Mouse (Mus musculus) hindbrain, embryonic 16.5 days (tissue): Measurements from ENCODE around the gene Abhd14b. TPM values are rescaled to one million over a fixed set of nuclear protein-coding genes. Genes with fewer than 3 reads are reported as not detected.

ENCODE experiments used
- ATAC-seq: fragments of 200-750 bp; cut with Nextera tagmentation; 2 replicates; pipeline ENCODE4 v1.8.0; 2017; ENCODE audit warnings: moderate TSS enrichment, moderate library complexity
- H3K27ac ChIP-seq: fragments of 300-500 bp; sonication (generic); 2 replicates; pipeline ENCODE4 v1.5.1; 2014; ENCODE audit warnings: low read depth, mild to moderate bottlenecking, control low read depth, low read length, moderate library complexity
- H3K27me3 ChIP-seq: fragments of 300-500 bp; sonication (generic); replicated peaks from 2 replicates; pipeline ENCODE4 v1.6.1; 2014; ENCODE audit warnings: low read length; ENCODE audit not compliant: control insufficient read depth, insufficient read depth
- H3K36me3 ChIP-seq: fragments of 300-500 bp; sonication (generic); 2 replicates; pipeline ENCODE4 v1.6.1; 2014; ENCODE audit warnings: mild to moderate bottlenecking, low read length, moderate library complexity, mixed read lengths; ENCODE audit not compliant: control insufficient read depth, insufficient read depth
- H3K4me1 ChIP-seq: fragments of 300-500 bp; sonication (generic); 2 replicates; pipeline ENCODE4 v1.6.1; 2014; ENCODE audit warnings: low read depth, low read length; ENCODE audit not compliant: control insufficient read depth, insufficient read depth
- H3K4me2 ChIP-seq: fragments of 300-500 bp; sonication (generic); 2 replicates; pipeline ENCODE4 v1.6.1; 2014; ENCODE audit warnings: mild to moderate bottlenecking, low read length, control low read depth, moderate library complexity
- H3K4me3 ChIP-seq: fragments of 300-500 bp; sonication (generic); 2 replicates; pipeline ENCODE4 v1.5.1; 2014; ENCODE audit warnings: mild to moderate bottlenecking, low read length, control low read depth, moderate library complexity
- H3K9ac ChIP-seq: fragments of 300-500 bp; sonication (generic); 2 replicates; pipeline ENCODE4 v1.6.1; 2014; ENCODE audit warnings: low read depth, mild to moderate bottlenecking, control low read depth, low read length, moderate library complexity
- H3K9me3 ChIP-seq: fragments of 300-500 bp; sonication (generic); 2 replicates; pipeline ENCODE4 v1.6.1; 2014; ENCODE audit warnings: mild to moderate bottlenecking, low read length, moderate library complexity; ENCODE audit not compliant: control insufficient read depth
- WGBS: fragments of 180-500 bp; shearing (Covaris S2); extraction: QIAGEN DNeasy Blood & Tissue Kit; methylation state at CpG from one replicate; pipeline ENCODE4 v1.1.7; 2014; 5-methylcytosine and 5-hydroxymethylcytosine counted together
- polyA plus RNA-seq: library from polyadenylated mRNA; unstranded; fragments of >200 nt; fragmentation: Nextera tagmentation; extraction: Ambion mirVana; gene quantifications from 2 replicates; pipeline ENCODE4 v1.2.1, GENCODE M21; 2015

Abhd14b gene
- polyA plus RNA-seq, 1 experiment from 2014 or later = 13.2 TPM

DNA sequence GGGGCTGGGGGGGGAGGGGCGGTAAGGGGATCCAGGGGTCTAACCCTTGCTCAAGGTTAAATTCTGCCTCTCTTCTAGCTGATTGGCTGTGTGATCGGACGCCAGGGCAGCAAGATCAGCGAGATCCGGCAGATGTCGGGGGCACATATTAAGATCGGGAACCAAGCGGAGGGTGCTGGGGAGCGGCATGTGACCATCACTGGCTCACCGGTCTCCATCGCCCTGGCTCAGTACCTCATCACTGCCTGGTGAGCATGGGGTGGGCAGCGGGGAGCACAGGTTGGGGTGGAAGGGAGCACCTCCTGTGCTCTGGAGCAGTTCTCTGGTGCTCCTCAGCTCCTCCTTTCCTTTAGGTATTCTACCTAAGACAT lies 15.2 kb downstream of the Abhd14b start:
- peaks cover 23% of the 10 kb centered on the region for H3K36me3 ChIP-seq
- WGBS = 86% methylated on average over 12 of the region's 12 CpGs
- ATAC-seq = no peak

GRCm38 (mm10) chr9:106463122-106464063 lies 16.1 kb downstream of the Abhd14b start:
- Histone ChIP-seq H3K4me2 (no peak overlapping the region), H3K9ac (peak overlapping the region; percentile 35; the same call in 1 of the 2 replicates), H3K4me3 (no peak overlapping the region), H3K27me3 (no peaks in the 10 kb centered on the region), H3K27ac (no peak overlapping the region), H3K9me3 (no peaks in the 10 kb centered on the region), H3K4me1 (peaks cover 23% of the 10 kb centered on the region), H3K36me3 (peaks cover 23% of the 10 kb centered on the region)
- ATAC-seq = no peak
- 73% methylated on average over 21 of the region's 21 CpGs for WGBS

More for the DNA sequence above, 15.2 kb downstream of the Abhd14b start:
- Histone ChIP-seq H3K9me3 (no peaks in the 10 kb centered on the region), H3K27ac (no peak overlapping the region), H3K4me3 (no peak overlapping the region), H3K4me2 (no peak overlapping the region), H3K4me1 (peaks cover 32% of the 10 kb centered on the region), H3K27me3 (no peaks in the 10 kb centered on the region), H3K9ac (no peak overlapping the region)

DNA sequence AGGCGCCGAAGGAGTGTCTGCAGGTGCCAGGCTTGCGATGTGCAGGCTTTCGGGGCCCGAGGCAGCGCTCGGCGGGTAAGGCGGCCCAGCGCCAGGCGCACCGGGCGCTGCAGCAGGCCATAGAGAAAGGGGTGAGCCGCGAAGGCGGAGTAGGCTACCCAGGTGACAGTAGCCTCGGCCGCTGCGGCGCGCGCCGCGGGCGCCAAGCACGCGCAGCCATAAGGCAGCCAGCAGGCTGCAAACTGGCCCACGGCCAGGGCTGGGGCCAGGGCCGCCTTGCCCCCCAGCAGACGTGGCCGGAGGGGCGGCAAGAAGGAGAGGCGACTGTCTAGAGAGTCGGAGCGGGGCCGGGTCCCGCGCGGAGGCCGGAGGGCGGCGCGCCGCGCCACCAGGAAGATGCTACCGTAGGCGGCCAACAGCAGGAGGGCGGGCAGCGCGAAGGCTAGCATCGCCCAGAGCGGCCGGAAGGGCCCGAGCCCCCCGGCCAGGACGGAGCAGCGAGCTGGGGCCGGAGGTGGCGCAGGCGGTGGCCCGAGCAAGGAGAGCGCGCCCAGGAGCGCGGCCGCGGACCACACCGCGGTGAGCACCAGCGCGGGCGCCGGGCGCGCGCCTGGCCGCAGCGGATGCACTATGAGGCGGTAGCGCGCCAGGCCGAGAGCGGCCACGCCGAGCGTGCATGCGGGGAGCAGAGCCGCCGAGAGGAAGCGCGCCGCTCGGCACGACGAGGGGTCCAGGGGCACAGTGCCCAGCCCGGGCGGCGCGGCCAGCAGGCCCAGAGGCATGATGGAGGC lies 17.7 kb downstream of the Abhd14b start:
- H3K27ac ChIP-seq = peak overlapping the region; percentile 93
- peaks cover 18% of the 10 kb centered on the region for H3K4me1 ChIP-seq

DNA sequence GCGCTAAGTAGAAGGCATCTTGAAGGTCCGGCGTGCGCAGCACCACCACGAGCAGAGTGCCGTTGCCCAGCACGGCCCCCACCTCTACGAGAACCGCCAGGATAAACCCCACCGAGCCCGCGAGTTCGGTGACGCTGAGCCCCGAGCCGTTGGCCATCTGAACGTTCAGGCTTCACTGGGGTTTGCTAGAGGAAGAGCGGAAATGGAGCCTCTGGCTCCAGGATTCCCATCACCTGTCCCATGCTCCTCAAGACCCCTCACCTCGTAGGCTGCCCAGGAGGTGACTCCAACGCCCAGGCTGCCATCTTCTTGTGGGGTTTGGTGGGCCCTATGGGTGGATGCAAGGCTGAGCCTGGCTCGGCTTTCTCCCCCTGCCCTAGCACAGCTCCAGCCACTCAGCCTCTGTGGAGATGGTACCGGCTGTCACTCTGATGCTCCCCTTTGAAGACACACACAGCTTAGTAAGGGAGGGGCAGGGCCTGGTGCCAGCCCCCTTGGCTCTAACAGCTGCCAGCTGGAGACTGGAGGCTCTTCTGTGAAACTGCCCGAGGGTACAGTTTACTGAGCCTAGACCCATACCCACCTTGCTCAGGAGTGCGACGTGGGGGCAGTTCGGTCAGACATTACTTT lies 18.4 kb downstream of the Abhd14b start, which contains the start of gene Gpr62:
Gene Gpr62, minus strand, starts transcription at position 368 of the 630 bp plus-strand sequence.
- Histone ChIP-seq H3K9ac (peak within 1 kb of the TSS; percentile 83), H3K4me2 (peak within 1 kb of the TSS; percentile 97), H3K9me3 (no peaks in the 10 kb centered on the region), H3K27me3 (no peaks in the 10 kb centered on the region), H3K4me1 (peaks cover 18% of the 10 kb centered on the region), H3K36me3 (peaks cover 20% of the 10 kb centered on the region), H3K27ac (peak within 1 kb of the TSS; percentile 93), H3K4me3 (peak within 1 kb of the TSS; percentile 57)
- 27% methylated on average over 19 of the region's 26 CpGs for WGBS
- ATAC-seq = peak; percentile 60

More for the DNA sequence above, 17.7 kb downstream of the Abhd14b start:
- Histone ChIP-seq H3K9me3 (no peaks in the 10 kb centered on the region), H3K4me2 (peak overlapping the region; percentile 97), H3K36me3 (peaks cover 23% of the 10 kb centered on the region), H3K4me3 (peak overlapping the region; percentile 57), H3K27me3 (no peaks in the 10 kb centered on the region), H3K9ac (peak overlapping the region; percentile 83)
- 2% methylated on average over 74 of the region's 99 CpGs for WGBS
- ATAC-seq = peak; percentile 84

DNA sequence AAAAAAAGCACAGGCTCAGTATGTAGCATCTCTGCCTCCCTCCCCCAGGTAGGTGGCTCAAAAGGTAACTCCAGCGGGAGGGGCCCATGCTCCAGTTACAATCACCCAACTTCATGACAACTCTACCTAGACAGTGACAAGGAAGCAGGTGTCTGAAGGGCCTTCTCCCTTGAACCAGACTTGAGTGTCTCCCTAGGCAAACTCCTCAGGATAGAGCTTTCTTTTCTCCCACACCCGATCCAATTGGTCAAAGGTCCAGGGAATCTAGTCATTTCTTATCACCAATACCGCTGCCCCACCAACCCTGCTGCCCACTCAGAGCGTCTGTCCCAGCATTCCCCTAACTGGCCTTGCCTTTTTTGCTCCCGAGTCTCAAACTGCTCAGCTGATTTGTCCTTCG lies 19.5 kb downstream of the Abhd14b start:
- Histone ChIP-seq H3K4me1 (peaks cover 18% of the 10 kb centered on the region), H3K27ac (no peak overlapping the region), H3K27me3 (no peaks in the 10 kb centered on the region), H3K4me3 (no peak overlapping the region), H3K4me2 (no peak overlapping the region), H3K9ac (no peak overlapping the region), H3K36me3 (peaks cover 16% of the 10 kb centered on the region), H3K9me3 (no peaks in the 10 kb centered on the region)
- no peak for ATAC-seq
- 88% methylated on average over 6 of the region's 6 CpGs for WGBS

- H3K9me3 ChIP-seq = no peaks in the 10 kb centered on the region
- H3K36me3 ChIP-seq = peaks cover 10% of the 10 kb centered on the region
- no peak overlapping the region for H3K9ac ChIP-seq
- no peaks in the 10 kb centered on the region for H3K27me3 ChIP-seq
- no peak overlapping the region for H3K4me2 ChIP-seq
- H3K27ac ChIP-seq = no peak overlapping the region
- no peak for ATAC-seq
- H3K4me1 ChIP-seq = peaks cover 18% of the 10 kb centered on the region
- WGBS = 81% methylated on average over 7 of the region's 7 CpGs
- H3K4me3 ChIP-seq = no peak overlapping the region
Measured at GRCm38 (mm10) chr9:106467746-106468145, 20.5 kb downstream of the Abhd14b start.

- no peak for ATAC-seq
- Histone ChIP-seq H3K9ac (no peak overlapping the region), H3K27me3 (no peaks in the 10 kb centered on the region), H3K4me3 (no peak overlapping the region), H3K4me2 (no peak overlapping the region), H3K27ac (no peak overlapping the region), H3K9me3 (no peaks in the 10 kb centered on the region), H3K36me3 (peaks cover under 1% of the 10 kb centered on the region; the same call in 1 of the 2 replicates), H3K4me1 (peaks cover 17% of the 10 kb centered on the region)
- WGBS = 78% methylated on average over 6 of the region's 6 CpGs
Measured at GRCm38 (mm10) chr9:106469317-106469716, 22.1 kb downstream of the Abhd14b start.

- Histone ChIP-seq H3K4me1 (peaks cover 12% of the 10 kb centered on the region), H3K9me3 (no peaks in the 10 kb centered on the region), H3K27ac (no peak overlapping the region), H3K4me3 (no peak overlapping the region), H3K4me2 (no peak overlapping the region), H3K36me3 (no peaks in the 10 kb centered on the region), H3K27me3 (no peaks in the 10 kb centered on the region), H3K9ac (no peak overlapping the region)
- 81% methylated on average over 9 of the region's 9 CpGs for WGBS
- ATAC-seq = no peak
Measured at GRCm38 (mm10) chr9:106469776-106470175, 22.5 kb downstream of the Abhd14b start.
